Comparison of ENCODE assay signal across 7 mouse cellular contexts in the genomic region with DNA sequence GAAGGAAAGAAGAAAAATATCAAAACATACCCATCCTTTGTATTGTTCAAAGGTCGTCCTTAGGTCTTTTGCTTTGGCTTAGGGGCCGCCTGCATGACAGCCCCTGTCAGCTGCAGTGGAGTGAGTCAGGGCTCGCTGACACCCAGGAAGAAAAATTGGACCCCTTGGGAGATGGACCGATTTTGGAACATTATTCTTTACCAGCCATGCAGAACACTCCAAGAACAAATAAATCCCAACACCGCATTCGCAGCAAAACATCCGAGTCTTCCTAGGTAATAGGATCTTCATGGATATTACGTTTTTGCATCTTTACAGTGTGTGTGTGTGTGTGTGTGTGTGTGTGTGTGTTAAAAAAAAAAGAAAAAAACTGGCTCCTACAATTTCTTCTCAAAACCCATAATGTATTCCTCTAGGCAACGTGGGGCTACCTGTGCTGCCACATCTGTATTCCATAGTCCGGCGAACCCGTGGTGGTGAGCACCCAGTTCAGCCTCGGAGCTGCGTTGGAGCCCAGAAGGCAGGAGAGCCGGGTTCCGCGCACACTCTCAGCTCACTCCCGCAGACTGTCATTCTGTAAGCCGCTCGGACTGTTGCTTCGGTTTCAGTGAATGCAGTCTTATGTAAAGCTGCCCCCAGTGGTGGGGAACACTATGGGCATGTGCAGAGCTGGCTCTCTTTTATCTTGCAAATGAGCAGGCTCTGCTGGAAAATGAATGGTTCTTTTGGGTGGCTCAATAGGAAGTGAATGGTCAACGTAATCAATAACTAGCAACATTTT. TPM values are rescaled to one million over a fixed set of nuclear protein-coding genes. Genes with fewer than 3 reads are reported as not detected.
DNase-seq lines count a peak whose midpoint lies in the region; ATAC-seq and TF ChIP-seq lines count a peak whose summit lies in the region.

A gene (minus strand): TSS at position 598 of the 781 bp plus-strand sequence.

- 2% methylated on average over 22 of the region's 22 CpGs for WGBS in embryonic facial prominence, embryonic 11.5 days
- WGBS in heart, embryonic 13.5 days: 5% methylated on average over 22 of the region's 22 CpGs
- 1% methylated on average over 22 of the region's 22 CpGs for WGBS in kidney, postnatal 0 days
- WGBS in limb, embryonic 15.5 days: 2% methylated on average over 22 of the region's 22 CpGs
- under 1% methylated on average over 22 of the region's 22 CpGs for WGBS in neural tube, embryonic 11.5 days

- no peak within 1 kb of the TSS for H3K9ac ChIP-seq in embryonic facial prominence, embryonic 11.5 days (replicated peaks; ENCODE audit: low read length)
- H3K9ac ChIP-seq in heart, embryonic 13.5 days: peak within 1 kb of the TSS; percentile 62
- H3K9ac ChIP-seq in kidney, postnatal 0 days (ENCODE audit: low read depth, low read length): no peak within 1 kb of the TSS
- H3K9ac ChIP-seq in limb, embryonic 15.5 days: no peak within 1 kb of the TSS
- no peak within 1 kb of the TSS for H3K9ac ChIP-seq in neural tube, embryonic 11.5 days (ENCODE audit: low read length)

- H3K27ac ChIP-seq in embryonic facial prominence, embryonic 11.5 days (replicated peaks; ENCODE audit: low read depth, low read length): no peak within 1 kb of the TSS
- H3K27ac ChIP-seq in heart, embryonic 13.5 days (replicated peaks): no peak within 1 kb of the TSS
- H3K27ac ChIP-seq in kidney, postnatal 0 days: no peak within 1 kb of the TSS
- H3K27ac ChIP-seq in limb, embryonic 15.5 days: no peak within 1 kb of the TSS
- no peak within 1 kb of the TSS for H3K27ac ChIP-seq in neural tube, embryonic 11.5 days (ENCODE audit: low read depth, low read length)

- H3K4me1 ChIP-seq in embryonic facial prominence, embryonic 11.5 days (ENCODE audit: control insufficient read depth, insufficient read depth, low read length): peaks cover 2% of the 10 kb centered on the region; the same call in 1 of the 2 replicates
- peaks cover 28% of the 10 kb centered on the region for H3K4me1 ChIP-seq in heart, embryonic 13.5 days
- H3K4me1 ChIP-seq in kidney, postnatal 0 days (replicated peaks; ENCODE audit: insufficient read depth, low read length): no peaks in the 10 kb centered on the region
- peaks cover 11% of the 10 kb centered on the region; the same call in 1 of the 2 replicates for H3K4me1 ChIP-seq in limb, embryonic 15.5 days
- H3K4me1 ChIP-seq in neural tube, embryonic 11.5 days (ENCODE audit: control insufficient read depth, insufficient read depth, low read length): 0 out of 2 replicates have a peak, but pooled peaks cover 3% of the 10 kb centered on the region

- TF ChIP-seq CTCF in kidney, postnatal 0 days (IDR thresholded peaks at IDR 0.05; ENCODE audit: low read depth): peak; percentile 71

- ATAC-seq in embryonic facial prominence, embryonic 11.5 days (replicated peaks; ENCODE audit: insufficient number of reproducible peaks, low FRiP score, low TSS enrichment, low read depth): peak; percentile 89
- no peak for ATAC-seq in heart, embryonic 13.5 days (ENCODE audit: extremely low read depth, insufficient number of reproducible peaks, low FRiP score, low TSS enrichment)
- ATAC-seq in kidney, postnatal 0 days (replicated peaks; ENCODE audit: low FRiP score, low read depth): peak; percentile 84
- ATAC-seq in limb, embryonic 15.5 days (ENCODE audit: insufficient number of reproducible peaks, low FRiP score, low TSS enrichment, low read depth): no peak
- ATAC-seq in neural tube, embryonic 11.5 days (ENCODE audit: insufficient read depth, low FRiP score, low TSS enrichment): peak; percentile 88

- DNase-seq in brain, embryonic 18.5 days (ENCODE audit: low read depth, low spot score): peak; percentile 77
- DNase-seq in embryonic facial prominence, embryonic 11.5 days (ENCODE audit: low spot score): peak; percentile 85
- peak; percentile 88 for DNase-seq in kidney, postnatal 0 days (ENCODE audit: low spot score)
- peak; percentile 83 for DNase-seq in neural tube, embryonic 11.5 days (ENCODE audit: low spot score)
- no peak for DNase-seq in spleen, postnatal 10 days (ENCODE audit: low spot score in 2 of 2)

- H3K27me3 ChIP-seq in embryonic facial prominence, embryonic 11.5 days (ENCODE audit: control insufficient read depth, insufficient read depth, low read length): peaks cover 10% of the 10 kb centered on the region; the same call in 1 of the 2 replicates
- H3K27me3 ChIP-seq in heart, embryonic 13.5 days (replicated peaks): peaks cover 19% of the 10 kb centered on the region
- H3K27me3 ChIP-seq in kidney, postnatal 0 days (ENCODE audit: insufficient read depth, low read length): peaks cover 14% of the 10 kb centered on the region
- H3K27me3 ChIP-seq in limb, embryonic 15.5 days: peaks cover 40% of the 10 kb centered on the region
- H3K27me3 ChIP-seq in neural tube, embryonic 11.5 days (ENCODE audit: control insufficient read depth, insufficient read depth, low read length): no peaks in the 10 kb centered on the region; the same call in 1 of the 2 replicates

- peak within 1 kb of the TSS; percentile 42 for H3K4me2 ChIP-seq in embryonic facial prominence, embryonic 11.5 days (ENCODE audit: low read depth, low read length)
- peak within 1 kb of the TSS; percentile 70 for H3K4me2 ChIP-seq in heart, embryonic 13.5 days
- peak within 1 kb of the TSS; percentile 54 for H3K4me2 ChIP-seq in kidney, postnatal 0 days (ENCODE audit: low read length)
- H3K4me2 ChIP-seq in limb, embryonic 15.5 days: peak within 1 kb of the TSS; percentile 54
- peak within 1 kb of the TSS; percentile 74 for H3K4me2 ChIP-seq in neural tube, embryonic 11.5 days (ENCODE audit: low read depth)

- H3K36me3 ChIP-seq in embryonic facial prominence, embryonic 11.5 days (replicated peaks; ENCODE audit: control insufficient read depth, insufficient read depth, low read depth, low read length): no peaks in the 10 kb centered on the region
- H3K36me3 ChIP-seq in heart, embryonic 13.5 days: no peaks in the 10 kb centered on the region
- H3K36me3 ChIP-seq in kidney, postnatal 0 days (ENCODE audit: insufficient read depth, low read length): no peaks in the 10 kb centered on the region
- no peaks in the 10 kb centered on the region for H3K36me3 ChIP-seq in limb, embryonic 15.5 days
- H3K36me3 ChIP-seq in neural tube, embryonic 11.5 days (ENCODE audit: control insufficient read depth, insufficient read depth, low read length): no peaks in the 10 kb centered on the region

- peak within 1 kb of the TSS; percentile 12; the same call in 1 of the 2 replicates for H3K4me3 ChIP-seq in embryonic facial prominence, embryonic 11.5 days (ENCODE audit: low read depth, low read length)
- peak within 1 kb of the TSS; percentile 39 for H3K4me3 ChIP-seq in heart, embryonic 13.5 days
- peak within 1 kb of the TSS; percentile 28; the same call in 1 of the 2 replicates for H3K4me3 ChIP-seq in kidney, postnatal 0 days (replicated peaks; ENCODE audit: low read depth, low read length)
- H3K4me3 ChIP-seq in limb, embryonic 15.5 days: peak within 1 kb of the TSS; percentile 30
- peak within 1 kb of the TSS; percentile 26 for H3K4me3 ChIP-seq in neural tube, embryonic 11.5 days (ENCODE audit: low read depth, low read length)

- H3K9me3 ChIP-seq in embryonic facial prominence, embryonic 11.5 days (replicated peaks; ENCODE audit: control insufficient read depth, low read length): no peaks in the 10 kb centered on the region
- H3K9me3 ChIP-seq in heart, embryonic 13.5 days: no peaks in the 10 kb centered on the region
- no peaks in the 10 kb centered on the region for H3K9me3 ChIP-seq in kidney, postnatal 0 days (replicated peaks; ENCODE audit: low read length)
- no peaks in the 10 kb centered on the region for H3K9me3 ChIP-seq in limb, embryonic 15.5 days
- no peaks in the 10 kb centered on the region for H3K9me3 ChIP-seq in neural tube, embryonic 11.5 days (ENCODE audit: control insufficient read depth, low read length)

RNA-seq across cellular contexts. Expression of the gene that starts here (rescaled TPM):
- polyA plus RNA-seq in embryonic facial prominence, embryonic 11.5 days (2014; fragmentation: Nextera tagmentation; extraction: Ambion mirVana): 0.36 and 1.3 TPM in 2 replicates
- 0.83 and 1.4 TPM in 2 replicates for polyA plus RNA-seq in heart, embryonic 13.5 days (2015; fragmentation: Nextera tagmentation; extraction: Ambion mirVana)
- 0.38 and 0.43 TPM in 2 replicates for polyA plus RNA-seq in kidney, postnatal 0 days (2015; fragmentation: Nextera tagmentation; extraction: Ambion mirVana)
- polyA plus RNA-seq in limb, embryonic 15.5 days (2015; fragmentation: Nextera tagmentation; extraction: Ambion mirVana): 2.2 and 3.2 TPM in 2 replicates
- polyA plus RNA-seq in neural tube, embryonic 11.5 days (2014; fragmentation: Nextera tagmentation; extraction: Ambion mirVana): 3.6 and 7.7 TPM in 2 replicates

Comparison
In these comparisons a context has a peak if more than half of its experiments do, and no peak if none do; other contexts are left out.
1. Peak in DNase-seq, ATAC-seq, H3K4me3 ChIP-seq and H3K4me2 ChIP-seq in kidney, postnatal 0 days; RNA of the gene not detected or under 1 TPM.
2. DNase-seq: peak in brain, embryonic 18.5 days (single experiment), embryonic facial prominence, embryonic 11.5 days (single experiment) and neural tube, embryonic 11.5 days (single experiment); none in spleen, postnatal 10 days (0 of 2).
3. ATAC-seq: peak in embryonic facial prominence, embryonic 11.5 days (single experiment) and neural tube, embryonic 11.5 days (single experiment); none in heart, embryonic 13.5 days (single experiment) and limb, embryonic 15.5 days (single experiment).
4. Peak in every context shown above with its lines, with median percentiles within 50 percentile points of each other: H3K4me2 ChIP-seq and H3K4me3 ChIP-seq.